Mouse (Mus musculus): Measurements from ENCODE around the gene Poc1b.

DNA sequence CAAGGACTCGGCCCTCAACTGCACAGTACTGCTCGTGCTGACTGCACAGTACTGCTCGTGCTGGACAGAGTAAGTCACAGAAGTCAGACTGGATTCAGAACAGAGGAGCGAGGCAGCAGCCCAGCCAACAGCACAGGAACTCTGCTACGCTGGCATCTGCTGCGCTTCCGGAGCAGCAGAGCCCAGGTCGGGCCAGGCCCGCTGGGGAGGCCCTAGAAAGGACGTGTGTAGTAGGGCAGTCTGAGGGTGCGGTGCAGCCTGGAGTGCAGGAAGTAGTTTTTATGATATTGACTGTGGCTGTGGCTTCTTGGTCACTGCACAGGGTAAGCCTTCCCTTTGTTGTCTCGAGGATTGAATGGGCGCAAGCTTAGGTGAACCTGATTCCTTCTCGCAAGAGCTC is 20.1 kb downstream of the Poc1b start:
- TF ChIP-seq GATA1 (IDR thresholded peaks at IDR 0.05; ENCODE audit: borderline replicate concordance, low read length): no peak
- TF ChIP-seq FLI1 (IDR thresholded peaks at IDR 0.05; ENCODE audit: low read length): no peak
